Mouse (Mus musculus) Muller cell, postnatal 12 days (primary cell): ENCODE data around the gene Sertad2.

ENCODE experiments used
- DNase-seq: peaks from one replicate; pipeline ENCODE4 v3.0.0-alpha.2; 2015; ENCODE audit errors: inconsistent ontology term

Gene Sertad2

DNA sequence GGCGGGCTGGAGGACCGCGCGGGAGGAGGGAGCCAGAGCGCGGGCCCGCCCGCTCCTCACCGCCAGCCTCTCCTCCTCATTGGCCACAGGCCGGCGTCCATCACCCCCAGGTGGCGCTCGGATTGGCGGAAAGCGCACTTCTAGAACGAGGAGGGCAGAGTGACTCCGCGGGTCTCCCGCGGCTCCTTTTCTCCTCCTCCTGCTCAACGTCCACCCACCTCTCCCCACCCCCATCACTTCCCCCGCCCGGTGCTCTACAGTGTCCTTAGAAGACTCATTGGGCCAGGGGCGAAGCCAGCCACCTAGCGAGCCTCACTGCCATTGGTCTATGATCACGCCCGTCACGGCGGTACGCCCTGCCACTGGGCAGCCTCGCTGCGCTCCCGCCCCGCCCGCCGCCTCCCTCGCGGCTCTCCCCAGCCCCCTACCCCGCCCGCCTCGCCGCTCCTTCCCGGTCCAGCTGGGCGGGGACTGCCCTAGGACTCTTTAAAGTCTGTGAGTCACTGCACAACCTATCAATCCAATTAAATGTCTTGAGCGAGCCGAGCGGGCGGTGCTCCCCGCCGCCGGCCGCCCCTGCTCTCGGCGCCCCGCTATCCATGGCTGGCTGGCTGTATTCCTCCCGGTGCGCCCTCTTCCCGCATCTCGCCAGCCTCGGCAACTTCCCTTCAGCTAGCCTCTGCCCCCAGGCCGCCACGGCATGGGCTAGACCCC lies at the start of gene Sertad2:
Sertad2 (plus strand) TSS at position 515 of the 714 bp plus-strand sequence.
- DNase-seq: peak; percentile 100

DNA sequence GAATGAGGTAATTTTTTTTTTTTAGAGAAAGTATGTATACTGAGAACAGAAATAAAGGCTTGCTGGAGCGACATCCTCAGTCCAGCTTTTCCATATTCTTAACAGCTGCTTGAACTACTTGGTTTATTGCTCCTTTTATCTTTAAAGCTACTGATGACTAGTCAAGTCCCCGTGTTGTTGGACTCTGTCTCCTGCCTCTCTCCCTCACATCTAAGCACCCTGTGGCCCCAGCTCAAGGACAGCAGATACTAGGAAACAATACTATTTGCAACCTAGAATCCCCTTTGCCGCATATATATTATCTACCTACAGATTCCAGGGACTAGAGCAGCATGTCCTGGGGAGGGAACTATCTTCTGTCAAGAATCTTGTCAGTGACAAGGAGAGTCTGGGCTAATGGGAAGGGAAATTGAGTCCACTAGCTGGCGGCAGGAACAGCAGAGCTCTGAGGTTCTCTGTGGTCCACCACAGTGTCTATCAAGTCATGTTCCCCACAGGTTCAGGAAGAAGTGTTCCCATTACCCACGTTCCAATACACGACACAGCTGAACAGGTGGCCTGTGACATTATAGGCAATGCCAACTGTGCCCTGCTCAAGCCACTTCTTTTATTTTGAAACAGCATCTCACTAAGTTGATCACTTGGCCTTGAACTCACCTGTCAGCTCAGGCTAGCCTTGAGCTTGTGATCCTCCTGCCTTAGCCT lies 49.0 kb upstream of the Sertad2 start:
- no peak for DNase-seq

DNA sequence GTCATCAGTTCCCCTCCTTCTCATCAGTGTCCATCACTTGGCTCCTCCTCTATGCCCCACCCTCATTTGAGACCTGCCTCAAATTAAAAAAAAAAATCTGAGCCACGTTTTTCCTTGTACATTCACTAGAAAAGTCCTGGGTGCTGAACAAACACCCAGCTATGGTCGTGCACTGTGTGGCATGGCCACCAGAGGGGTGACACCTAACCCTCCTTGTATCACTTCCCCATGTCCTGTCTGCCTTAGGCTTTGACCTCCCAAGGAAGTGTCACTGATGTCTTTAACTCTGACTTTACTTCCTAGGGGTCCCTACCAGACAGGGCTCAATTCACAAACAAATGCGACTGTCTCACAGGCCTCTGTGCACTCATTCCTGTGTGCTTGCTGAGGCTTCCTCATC lies 42.5 kb upstream of the Sertad2 start:
- no peak for DNase-seq

DNA sequence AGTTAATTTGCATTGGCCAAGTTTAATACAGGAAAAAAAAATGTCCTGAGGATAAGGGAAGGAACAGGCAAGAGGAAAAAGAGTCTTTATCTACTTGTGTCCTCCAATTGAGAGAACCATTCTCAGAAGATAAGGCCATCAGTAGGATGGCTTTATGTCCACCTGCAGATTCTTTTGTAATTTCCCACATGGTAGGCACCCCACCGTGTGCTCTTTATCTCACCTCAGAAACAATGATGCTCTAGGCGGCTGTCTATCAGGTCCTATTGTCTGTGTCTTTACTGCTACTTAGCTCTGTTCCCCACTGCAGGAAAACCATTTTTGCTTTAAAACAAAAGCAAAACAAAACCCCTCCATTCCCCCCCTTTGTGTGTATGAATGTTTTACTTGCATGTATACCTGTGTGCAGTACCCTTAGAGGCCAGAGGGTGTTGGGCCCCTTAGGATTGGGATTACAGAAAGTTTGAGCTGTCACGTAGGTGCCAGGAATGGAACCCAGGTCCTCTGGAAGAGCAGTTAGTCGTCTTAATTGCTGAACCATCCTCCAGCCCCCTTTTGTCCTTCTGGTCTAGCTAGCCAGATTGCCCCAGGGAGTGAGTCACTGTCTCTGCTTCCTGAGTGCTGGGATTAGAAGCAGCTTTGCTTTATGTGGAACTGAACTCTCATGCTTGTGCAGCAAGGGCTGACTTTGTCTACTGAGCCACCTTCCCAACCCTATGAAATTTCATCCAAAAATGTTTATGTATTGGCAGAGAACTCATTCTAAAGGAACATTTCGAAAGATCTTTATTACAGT lies 41.7 kb upstream of the Sertad2 start:
- peak; percentile 0 for DNase-seq

DNA sequence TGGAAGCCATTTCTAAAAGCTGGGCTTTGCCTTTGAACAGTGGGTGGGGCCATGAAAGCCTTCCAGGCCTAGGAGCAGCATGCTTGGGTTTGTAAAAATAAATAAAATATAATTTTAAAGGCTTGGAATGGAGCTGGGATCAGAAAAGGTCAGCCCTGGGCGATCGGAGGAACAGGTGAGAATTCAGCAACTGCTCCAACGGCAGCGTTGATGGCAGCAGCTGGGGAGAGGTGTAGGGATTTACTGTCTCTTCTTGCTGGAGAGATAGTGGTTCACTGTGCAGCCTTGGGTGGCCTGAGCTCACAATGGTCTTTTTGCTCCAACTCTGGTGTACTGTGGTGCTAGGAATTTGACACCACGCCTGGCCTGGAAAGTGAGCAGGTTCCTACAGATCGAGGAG lies 29.5 kb upstream of the Sertad2 start:
- no peak for DNase-seq

DNA sequence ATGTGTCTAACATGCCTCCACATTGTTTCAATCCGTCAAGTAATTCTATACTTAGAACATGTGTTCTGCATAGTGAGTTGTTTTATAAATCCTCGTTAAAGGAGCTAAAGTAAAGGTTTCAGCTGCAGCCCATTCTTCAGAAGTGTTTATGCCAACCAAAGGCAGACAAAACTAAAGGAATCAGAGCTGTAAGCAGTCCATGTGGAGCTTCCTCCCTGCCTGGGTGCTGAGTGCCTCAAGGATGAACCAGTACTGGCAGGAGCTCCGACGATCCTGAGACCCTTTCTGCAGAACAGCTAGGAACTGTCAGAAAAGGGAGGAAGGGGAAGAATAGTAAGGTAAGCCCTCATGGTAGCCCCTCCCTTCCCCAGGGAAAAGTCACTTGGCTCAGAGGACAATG lies 28.3 kb upstream of the Sertad2 start:
- DNase-seq: no peak

DNA sequence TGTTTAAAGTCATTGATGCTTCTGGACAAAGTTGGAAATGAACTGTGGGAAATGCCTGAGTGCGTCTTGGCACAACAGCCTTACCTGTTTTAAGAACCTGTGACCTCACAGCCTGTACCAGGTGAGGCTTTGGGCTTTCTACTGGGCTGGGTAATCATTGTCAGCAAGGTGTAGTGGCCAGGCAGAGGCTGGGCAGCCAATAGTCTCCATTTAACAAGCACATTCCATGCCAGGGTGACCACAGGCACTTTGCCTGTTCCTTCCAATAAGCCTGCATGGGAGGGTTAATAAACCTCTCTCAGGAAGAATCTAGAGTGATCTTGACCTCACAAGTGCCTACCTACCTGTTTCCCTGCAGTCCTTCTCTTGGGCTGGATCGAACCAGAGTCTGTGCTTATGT lies 21.7 kb upstream of the Sertad2 start:
- DNase-seq: no peak

DNA sequence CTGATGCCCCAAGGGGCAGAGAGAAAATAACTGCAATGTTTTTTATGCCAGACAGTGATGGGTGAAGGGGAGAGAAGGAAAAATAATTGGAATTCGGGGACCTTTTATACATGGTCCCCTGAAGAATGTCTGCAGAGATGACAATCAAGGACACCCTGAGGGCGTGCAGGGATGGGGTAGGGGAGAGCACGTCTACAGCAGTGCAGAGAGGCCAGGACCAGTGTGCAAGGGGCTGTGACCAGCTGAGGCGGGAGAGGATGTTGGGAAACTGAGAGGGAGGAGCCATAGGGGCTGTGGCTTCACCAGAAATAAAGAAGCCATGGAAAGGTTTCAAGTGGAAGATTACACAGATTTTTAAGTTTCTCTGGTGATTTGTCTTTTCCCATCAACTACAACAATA lies 20.3 kb upstream of the Sertad2 start:
- DNase-seq: no peak

DNA sequence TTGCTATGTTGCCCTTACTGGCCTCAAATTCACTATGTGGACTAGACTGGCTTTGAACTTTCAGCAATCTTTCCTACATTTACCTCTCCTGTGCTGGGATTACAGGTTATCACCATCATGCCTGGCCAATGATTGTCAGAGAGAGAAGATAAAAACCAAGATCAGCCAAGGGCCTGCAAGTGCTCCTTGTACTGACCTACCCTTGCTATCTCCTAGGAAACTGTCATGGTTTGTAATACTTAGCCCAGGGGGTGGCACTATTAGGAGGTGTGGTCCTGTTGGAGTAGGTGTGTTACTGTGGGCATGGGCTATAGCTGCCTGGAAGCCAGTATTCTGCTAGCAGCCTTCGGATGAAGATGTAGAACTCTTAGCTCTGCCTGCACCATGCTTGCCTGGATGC lies 18.6 kb upstream of the Sertad2 start:
- DNase-seq: no peak

DNA sequence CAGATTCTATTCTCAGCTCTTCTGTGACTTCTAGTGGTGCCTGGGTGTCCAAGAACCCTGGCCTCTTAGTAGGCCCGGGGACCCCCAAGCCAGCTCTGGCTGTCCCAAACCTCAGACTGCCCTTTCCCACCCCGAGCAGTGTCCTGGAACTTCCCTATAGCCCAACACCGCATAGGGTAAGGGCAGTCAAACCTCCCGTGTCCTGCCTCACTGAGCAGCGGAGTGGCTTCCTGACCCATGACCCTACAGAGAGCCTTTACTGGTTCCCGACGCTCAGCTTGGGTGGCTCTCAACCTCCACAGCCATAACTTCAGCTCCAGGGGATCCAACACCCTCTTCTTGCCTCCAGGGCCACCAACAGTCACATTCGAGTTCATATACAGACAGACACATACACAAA lies 17.1 kb upstream of the Sertad2 start:
- no peak for DNase-seq

DNA sequence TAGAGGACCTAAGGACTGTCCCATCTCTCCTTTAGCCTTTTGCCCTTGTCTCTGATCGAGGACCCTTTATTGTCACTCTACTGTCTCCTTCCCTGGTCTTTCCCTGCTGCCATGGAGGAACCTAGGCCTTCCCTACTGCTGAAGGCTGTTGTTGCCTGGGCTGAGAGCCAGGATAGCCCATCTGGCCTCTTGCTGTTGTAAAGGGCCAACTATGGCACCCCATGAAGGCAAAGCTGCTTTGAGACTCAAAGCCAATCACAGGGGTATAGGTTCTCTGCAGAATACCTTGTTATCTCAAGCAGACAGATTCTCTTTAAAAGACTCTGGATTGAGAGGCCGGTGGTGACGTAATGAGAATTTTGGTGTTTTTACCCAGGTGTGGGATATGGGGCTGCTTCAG lies 15.2 kb upstream of the Sertad2 start:
- no peak for DNase-seq

DNA sequence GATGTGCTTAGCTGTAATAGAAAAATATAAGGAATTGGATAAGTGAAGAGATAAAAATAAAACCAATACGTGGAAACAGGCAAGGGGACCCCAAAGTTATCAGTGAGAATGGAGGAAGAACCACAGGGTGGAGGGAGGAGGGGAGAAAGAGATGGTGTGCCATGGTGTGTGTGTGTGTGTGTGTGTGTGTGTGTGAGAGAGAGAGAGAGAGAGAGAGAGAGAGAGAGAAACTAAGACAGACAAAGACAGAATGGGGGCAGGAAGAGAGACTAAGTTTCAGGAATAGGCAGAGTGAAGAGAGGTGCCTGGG lies 11.4 kb upstream of the Sertad2 start:
- no peak for DNase-seq

DNA sequence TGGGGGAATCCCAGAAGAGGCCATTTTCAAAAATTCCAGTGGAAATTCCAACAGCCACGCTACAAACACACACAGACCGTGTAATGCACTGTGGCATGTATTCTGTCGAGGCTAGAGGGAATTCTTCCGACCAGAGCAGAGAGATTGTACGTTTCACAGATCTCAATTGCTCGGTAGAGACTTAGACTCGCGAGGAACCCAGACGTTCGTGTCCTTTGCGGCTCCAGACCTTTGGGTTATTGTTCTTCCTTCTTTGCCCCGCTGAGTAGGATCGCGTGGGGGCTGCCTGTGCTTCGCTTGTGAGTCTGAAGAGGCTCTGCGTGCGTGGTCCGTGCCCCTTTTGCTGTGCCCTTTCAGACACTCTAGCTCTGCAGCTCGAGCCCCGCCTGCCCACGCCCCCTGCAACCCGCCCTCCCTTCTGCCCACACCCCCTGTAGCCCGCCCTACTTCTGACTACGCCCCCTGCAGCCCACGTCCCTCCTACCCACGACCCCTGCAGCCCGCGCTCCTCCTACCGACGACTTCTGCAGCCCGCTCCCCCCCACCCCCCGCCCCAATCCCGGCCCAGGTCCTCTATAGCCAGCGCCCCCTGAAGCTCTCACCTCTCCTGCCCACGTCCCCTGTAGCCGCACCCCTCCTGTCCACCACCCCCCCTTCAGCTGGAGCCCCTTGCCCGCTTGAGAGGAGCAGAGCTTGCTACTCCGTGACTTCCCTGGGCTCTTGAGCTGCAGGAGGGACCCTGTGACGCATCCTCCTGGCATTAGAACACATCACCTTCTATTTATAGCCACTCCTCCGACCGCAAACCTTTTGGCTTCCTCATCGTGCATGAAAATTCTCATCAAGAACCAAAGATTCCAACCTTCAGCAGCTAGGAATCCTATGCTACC lies 10.8 kb upstream of the Sertad2 start:
- peak; percentile 89 for DNase-seq

DNA sequence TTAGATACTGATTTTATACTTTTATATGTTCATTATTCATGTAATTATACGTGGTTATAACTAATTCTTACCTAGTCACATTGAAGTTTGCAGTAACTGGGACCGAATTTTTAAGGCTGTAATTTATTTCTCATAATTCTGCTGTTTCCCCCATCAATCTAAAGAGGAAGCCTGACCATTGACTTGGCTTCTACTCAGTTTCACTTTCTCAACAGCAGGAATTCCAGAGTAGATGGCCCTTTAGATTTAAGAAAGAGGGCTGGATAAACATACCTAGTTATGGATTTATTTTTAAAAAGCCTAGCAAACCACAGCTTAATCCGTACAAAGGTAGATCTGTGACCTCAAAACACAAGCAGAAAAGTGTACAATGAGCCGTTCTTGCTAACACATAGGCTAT lies 9.8 kb upstream of the Sertad2 start:
- no peak for DNase-seq

DNA sequence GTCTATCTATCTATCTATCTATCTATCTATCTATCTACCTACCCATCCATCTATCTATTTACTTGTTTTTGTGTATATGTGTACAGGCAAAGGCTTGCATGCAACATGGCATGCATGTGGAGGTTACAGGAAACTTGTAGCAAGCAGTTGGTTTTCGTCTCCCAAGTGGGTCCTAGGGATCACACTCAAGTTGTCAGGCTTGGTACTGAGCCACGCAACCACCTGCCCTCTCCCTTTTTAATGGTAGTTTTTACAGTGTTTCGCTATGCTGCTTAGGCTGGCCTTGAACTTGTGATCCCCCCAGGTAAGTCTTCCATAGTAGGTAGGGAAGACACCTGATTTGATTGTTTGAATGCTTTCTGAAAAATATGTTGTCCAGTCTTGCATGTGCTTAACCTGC lies 5.8 kb upstream of the Sertad2 start:
- no peak for DNase-seq

DNA sequence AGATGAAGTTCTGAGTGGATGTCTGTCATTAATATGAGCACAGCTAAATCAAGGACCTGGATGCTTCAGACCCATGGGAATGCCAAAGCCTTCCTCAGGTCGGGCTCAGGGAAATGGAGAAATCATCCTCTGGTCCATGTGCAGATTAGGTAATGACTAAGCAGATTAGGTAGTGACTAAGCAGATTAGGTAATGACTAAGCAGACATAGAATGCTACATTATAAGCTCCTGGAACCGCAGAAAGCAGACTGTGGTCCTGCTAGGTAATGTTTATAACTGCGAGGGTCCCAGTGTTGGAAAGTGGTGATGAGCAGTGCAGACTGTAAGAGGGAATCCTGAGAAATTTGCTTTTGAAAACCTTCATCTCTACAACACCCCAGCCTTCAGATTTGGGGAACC lies 4.6 kb upstream of the Sertad2 start:
- DNase-seq: no peak

DNA sequence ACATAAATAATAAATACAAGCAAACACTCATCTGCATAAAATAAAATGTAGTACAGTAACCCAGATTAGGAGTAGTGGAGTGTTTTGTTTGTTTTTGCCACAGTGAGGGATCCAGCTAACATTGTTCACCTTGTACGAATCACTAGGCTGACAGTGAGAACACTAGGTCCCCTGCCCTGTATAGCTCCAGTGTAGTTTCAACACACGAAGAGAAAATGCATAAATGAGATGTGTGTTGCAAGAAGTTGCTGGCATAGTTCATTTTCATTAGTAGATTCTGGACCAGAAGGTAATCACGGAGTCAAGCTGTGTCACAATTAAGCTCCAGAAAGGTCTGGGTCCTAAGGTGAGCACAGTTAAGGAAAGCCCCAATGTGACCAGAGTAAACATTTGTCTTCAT lies 1.8 kb upstream of the Sertad2 start:
- DNase-seq: no peak

DNA sequence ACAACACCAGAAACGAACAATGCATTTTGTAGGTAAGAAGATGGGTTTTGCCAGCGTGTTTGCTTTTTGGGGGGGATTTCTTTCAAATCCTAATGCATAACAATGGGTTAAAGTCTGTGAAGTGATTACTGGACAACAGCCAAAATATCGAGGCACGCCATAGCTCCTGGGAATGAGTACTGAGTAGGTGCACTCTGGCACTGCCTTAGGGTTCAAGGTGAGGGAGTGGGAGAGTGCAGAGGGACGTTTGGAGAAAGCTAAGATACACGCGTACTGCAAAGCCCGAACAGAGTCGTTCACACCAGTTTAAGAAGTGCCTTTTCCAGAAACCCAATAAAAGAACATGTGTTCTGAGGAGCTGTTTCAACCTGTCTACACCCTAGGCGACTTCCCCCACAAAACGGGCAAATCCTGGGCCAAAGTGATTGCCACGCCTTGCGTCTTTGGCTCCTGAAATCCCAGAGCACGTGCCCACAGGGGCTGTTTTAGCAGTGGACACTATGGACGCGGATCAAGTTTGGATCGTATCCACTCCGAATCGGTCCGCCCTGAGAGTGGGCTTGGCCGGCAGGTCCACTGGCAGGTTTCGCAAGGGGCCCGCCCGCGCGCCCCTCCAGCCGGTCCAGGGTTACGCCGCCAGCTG lies 937 bp upstream of the Sertad2 start:
- DNase-seq: no peak

DNA sequence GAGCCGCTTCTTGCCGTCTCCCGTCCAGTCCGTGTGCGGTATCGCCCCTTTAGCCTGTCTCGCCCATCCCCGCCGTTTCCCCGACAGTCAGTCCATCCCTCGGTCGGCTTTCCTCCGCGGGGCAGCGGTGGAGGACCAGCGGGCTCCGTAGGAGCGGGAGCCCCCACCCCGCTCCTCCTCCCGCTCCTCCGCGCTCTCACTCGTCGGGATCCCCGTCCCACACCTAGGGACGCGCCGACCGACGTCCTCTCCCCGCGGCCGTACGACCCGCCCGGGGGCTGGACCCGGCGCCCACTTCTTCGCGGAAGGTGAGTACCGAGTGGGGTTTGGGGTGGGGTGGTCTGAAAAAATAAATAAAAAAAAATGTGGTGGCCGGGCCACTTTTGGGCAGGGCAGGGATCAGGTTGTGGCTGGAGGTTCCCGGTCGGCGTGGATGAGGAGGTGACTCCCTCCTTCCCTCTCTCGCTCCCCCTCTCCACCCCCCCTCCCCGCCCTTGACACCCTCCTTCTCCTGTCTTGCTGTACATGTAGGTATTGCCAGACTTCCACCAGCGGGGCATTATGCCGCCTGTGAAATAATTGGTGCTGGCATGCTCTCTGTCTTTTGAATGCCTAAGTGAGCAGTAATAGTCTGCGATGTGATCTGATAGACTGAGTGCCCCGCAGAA lies 534 bp downstream of the Sertad2 start:
- DNase-seq: peak; percentile 75

DNA sequence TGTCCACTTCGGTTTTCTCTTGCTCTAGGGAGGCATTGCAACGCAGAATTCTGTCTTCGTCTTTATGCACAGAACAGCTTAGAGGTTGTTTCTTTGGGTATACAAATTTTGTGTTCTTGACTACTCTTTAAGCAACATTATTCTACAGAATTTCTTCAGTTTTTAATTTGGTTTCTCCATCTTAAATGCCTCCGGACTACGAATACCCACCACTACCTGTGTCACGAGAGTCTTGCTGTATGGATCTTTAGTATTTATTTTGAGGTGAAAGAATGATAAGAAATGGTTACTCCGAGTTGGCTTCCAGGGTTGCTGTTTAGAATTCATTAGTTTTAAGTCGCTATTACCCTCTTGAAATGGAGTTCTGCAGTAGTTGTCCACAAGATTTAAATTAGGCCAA lies 1.3 kb downstream of the Sertad2 start:
- no peak for DNase-seq
